ENCODE assay signal across 34 mouse cellular contexts in genomic region chr3:136287883-136288282, GRCm38 (mm10).
"Had no signal": no experiment of that assay in that cellular context is flagged by ENCODE, and none has a peak within 500 bp of the region (broad histone marks: within the 10 kb centered on the region; RNA-seq: fewer than 3 reads in every experiment).

No protein-coding gene starts in this region.

- H3K4me3 ChIP-seq: heart, embryonic 12.5 days; heart, embryonic 13.5 days; heart, embryonic 15.5 days; hindbrain, embryonic 10.5 days; hindbrain, embryonic 12.5 days; hindbrain, embryonic 13.5 days; hindbrain, embryonic 15.5 days; intestine, embryonic 15.5 days; kidney, embryonic 15.5 days; layer of hippocampus, adult 2 months; left cerebral cortex, adult 2 months had no signal

- H3K9ac ChIP-seq: heart, embryonic 12.5 days; heart, embryonic 13.5 days; heart, embryonic 15.5 days; hindbrain, embryonic 12.5 days; hindbrain, embryonic 13.5 days; hindbrain, embryonic 14.5 days; hindbrain, embryonic 15.5 days; intestine, embryonic 15.5 days; kidney, embryonic 15.5 days had no signal

- DNase-seq: heart, postnatal 10 days; heart, postnatal 14 days; heart, postnatal 36 days; heart, postnatal 4 days; kidney, adult 11 months; kidney, adult 18-20 months; kidney, adult 2 months; kidney, adult 8-10 months; kidney, adult 9 months; kidney, postnatal 10 days; kidney, postnatal 14 days; kidney, postnatal 25 days; kidney, postnatal 36 days; kidney, postnatal 4 days; layer of hippocampus, adult 9-11 months; layer of hippocampus, postnatal 36 days had no signal

- H3K4me2 ChIP-seq: heart, embryonic 12.5 days; heart, embryonic 13.5 days; heart, embryonic 15.5 days; hindbrain, embryonic 12.5 days; hindbrain, embryonic 13.5 days; hindbrain, embryonic 14.5 days; hindbrain, embryonic 15.5 days; intestine, embryonic 15.5 days; kidney, embryonic 15.5 days had no signal

- ATAC-seq: hindbrain, embryonic 16.5 days; hindbrain, postnatal 0 days; inflammation-experienced regulatory T-cells, adult 6 months; intestine, embryonic 15.5 days; intestine, embryonic 16.5 days; intestine, postnatal 0 days had no signal

- H3K36me3 ChIP-seq: heart, embryonic 12.5 days; heart, embryonic 13.5 days; heart, embryonic 15.5 days; hindbrain, embryonic 10.5 days; hindbrain, embryonic 12.5 days; hindbrain, embryonic 13.5 days; hindbrain, embryonic 15.5 days; intestine, embryonic 15.5 days; kidney, embryonic 15.5 days had no signal

- H3K9me3 ChIP-seq: heart, embryonic 12.5 days; heart, embryonic 13.5 days; heart, embryonic 15.5 days; hindbrain, embryonic 10.5 days; hindbrain, embryonic 12.5 days; hindbrain, embryonic 13.5 days; hindbrain, embryonic 15.5 days; intestine, embryonic 15.5 days; kidney, embryonic 15.5 days had no signal

- H3K27ac ChIP-seq: heart, embryonic 13.5 days; heart, embryonic 15.5 days; hindbrain, embryonic 10.5 days; hindbrain, embryonic 12.5 days; hindbrain, embryonic 13.5 days; hindbrain, embryonic 14.5 days; hindbrain, embryonic 15.5 days; hindbrain, postnatal 0 days; intestine, embryonic 15.5 days; kidney, embryonic 15.5 days; kidney, postnatal 0 days; layer of hippocampus, adult 2 months; left cerebral cortex, adult 2 months had no signal

- H3K27me3 ChIP-seq: heart, embryonic 12.5 days; heart, embryonic 13.5 days; heart, embryonic 15.5 days; hindbrain, embryonic 12.5 days; hindbrain, embryonic 13.5 days; hindbrain, embryonic 15.5 days; intestine, embryonic 15.5 days; kidney, embryonic 15.5 days had no signal

- H3K4me1 ChIP-seq: heart, embryonic 12.5 days; heart, embryonic 13.5 days; heart, embryonic 15.5 days; hindbrain, embryonic 10.5 days; hindbrain, embryonic 12.5 days; hindbrain, embryonic 13.5 days; hindbrain, embryonic 15.5 days; intestine, embryonic 15.5 days; kidney, embryonic 15.5 days had no signal
